In the genomic region with DNA sequence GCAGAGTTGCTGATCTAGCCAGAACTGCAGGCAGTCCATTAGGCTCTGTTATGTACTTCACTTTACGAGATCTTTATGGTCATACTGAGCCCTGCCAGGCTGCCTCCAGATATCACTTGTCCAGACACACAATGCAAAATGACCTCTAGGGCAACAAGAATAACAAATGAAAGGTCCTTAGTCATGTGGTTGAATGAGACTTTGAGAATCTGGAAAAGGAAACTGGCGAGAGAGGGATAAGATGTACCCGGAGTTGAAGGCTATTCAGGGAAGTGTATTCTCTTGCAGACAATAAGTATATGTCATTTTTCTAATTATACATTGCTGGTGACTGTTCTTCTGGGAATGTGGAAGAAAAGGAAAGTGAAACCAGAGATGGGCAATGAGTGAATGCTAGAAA, we compare ENCODE assay signal across 18 mouse cellular contexts.
A peak's percentile ranks its signal among the peaks of the same experiment; 100 is the strongest.
DNase-seq lines count a peak whose midpoint lies in the region; ATAC-seq and TF ChIP-seq lines count a peak whose summit lies in the region.
"Had no signal": no experiment of that assay in that cellular context is flagged by ENCODE, and none has a peak within 500 bp of the region (broad histone marks: within the 10 kb centered on the region; RNA-seq: fewer than 3 reads in every experiment).

No protein-coding gene starts in this region.

- no peak overlapping the region for H3K9ac ChIP-seq in kidney, embryonic 16.5 days (replicated peaks; ENCODE audit: low read length)
- H3K9ac ChIP-seq in midbrain, embryonic 14.5 days (replicated peaks; ENCODE audit: low read length): no peak overlapping the region
- H3K9ac ChIP-seq: embryonic facial prominence, embryonic 12.5 days; stomach, embryonic 15.5 days had no signal

- no peak overlapping the region for H3K4me3 ChIP-seq in heart, embryonic 10.5 days
- H3K4me3 ChIP-seq in kidney, embryonic 16.5 days (ENCODE audit: low read length): no peak overlapping the region
- no peak overlapping the region for H3K4me3 ChIP-seq in midbrain, embryonic 10.5 days
- no peak overlapping the region for H3K4me3 ChIP-seq in midbrain, embryonic 14.5 days (replicated peaks; ENCODE audit: low read depth, low read length)
- no peak overlapping the region for H3K4me3 ChIP-seq in left cerebral cortex, adult 2 months
- H3K4me3 ChIP-seq: embryonic facial prominence, embryonic 12.5 days; limb, embryonic 10.5 days; stomach, embryonic 15.5 days had no signal

- no peaks in the 10 kb centered on the region for H3K27me3 ChIP-seq in heart, embryonic 10.5 days (ENCODE audit: insufficient read depth, poor library complexity, severe bottlenecking)
- H3K27me3 ChIP-seq in kidney, embryonic 16.5 days (ENCODE audit: insufficient read depth, low read length): no peaks in the 10 kb centered on the region
- H3K27me3 ChIP-seq in midbrain, embryonic 10.5 days (ENCODE audit: low read depth, poor library complexity, severe bottlenecking): no peaks in the 10 kb centered on the region
- H3K27me3 ChIP-seq in midbrain, embryonic 14.5 days (ENCODE audit: control insufficient read depth, insufficient read depth, low read length): no peaks in the 10 kb centered on the region
- H3K27me3 ChIP-seq: embryonic facial prominence, embryonic 12.5 days; stomach, embryonic 15.5 days had no signal

- no peak for DNase-seq in heart, embryonic 10.5 days (ENCODE audit: low spot score)
- DNase-seq in heart, adult 11 months: no peak
- DNase-seq in kidney, postnatal 14 days: no peak
- no peak for DNase-seq in midbrain, embryonic 10.5 days (ENCODE audit: low spot score)
- DNase-seq in midbrain, embryonic 14.5 days: no peak
- DNase-seq in left cerebral cortex, adult 2 months (ENCODE audit: extremely low spot score in 1 of 2, low spot score in 2 of 2): no peak
- DNase-seq: adrenal gland, postnatal 10 days; B cell, adult 2 months; cerebellum, postnatal 10 days; layer of hippocampus, postnatal 36 days; thymus, postnatal 14 days had no signal

- H3K27ac ChIP-seq in heart, embryonic 10.5 days: peak overlapping the region; percentile 53; the same call in 1 of the 2 replicates
- H3K27ac ChIP-seq in kidney, embryonic 16.5 days (ENCODE audit: low read length): peak overlapping the region; percentile 26; the same call in 1 of the 2 replicates
- 0 out of 2 replicates have a peak overlapping the region, but pooled peaks have one; percentile 43 for H3K27ac ChIP-seq in midbrain, embryonic 10.5 days (replicated peaks)
- H3K27ac ChIP-seq in midbrain, embryonic 14.5 days (replicated peaks; ENCODE audit: low read depth, low read length): no peak overlapping the region
- H3K27ac ChIP-seq in left cerebral cortex, adult 2 months: no peak overlapping the region
- H3K27ac ChIP-seq: embryonic facial prominence, embryonic 12.5 days; hindbrain, postnatal 0 days; limb, embryonic 10.5 days; macrophage; stomach, embryonic 15.5 days had no signal

- no peaks in the 10 kb centered on the region for H3K36me3 ChIP-seq in heart, embryonic 10.5 days
- no peaks in the 10 kb centered on the region for H3K36me3 ChIP-seq in kidney, embryonic 16.5 days (ENCODE audit: insufficient read depth, low read length)
- H3K36me3 ChIP-seq in midbrain, embryonic 10.5 days: no peaks in the 10 kb centered on the region
- no peaks in the 10 kb centered on the region for H3K36me3 ChIP-seq in midbrain, embryonic 14.5 days (ENCODE audit: control insufficient read depth, insufficient read depth, low read length)
- H3K36me3 ChIP-seq: embryonic facial prominence, embryonic 12.5 days; limb, embryonic 10.5 days; stomach, embryonic 15.5 days had no signal

- ATAC-seq in kidney, embryonic 16.5 days (ENCODE audit: low FRiP score, low TSS enrichment): no peak
- no peak for ATAC-seq in midbrain, embryonic 14.5 days (ENCODE audit: low FRiP score, low TSS enrichment)
- no peak for ATAC-seq in frontal cortex, adult (ENCODE audit: low TSS enrichment)
- ATAC-seq: hindbrain, postnatal 0 days had no signal

- no peaks in the 10 kb centered on the region for H3K9me3 ChIP-seq in heart, embryonic 10.5 days
- H3K9me3 ChIP-seq in kidney, embryonic 16.5 days (ENCODE audit: low read length): no peaks in the 10 kb centered on the region
- H3K9me3 ChIP-seq in midbrain, embryonic 10.5 days (replicated peaks): no peaks in the 10 kb centered on the region
- no peaks in the 10 kb centered on the region for H3K9me3 ChIP-seq in midbrain, embryonic 14.5 days (ENCODE audit: control insufficient read depth, low read length)
- H3K9me3 ChIP-seq: embryonic facial prominence, embryonic 12.5 days; limb, embryonic 10.5 days; stomach, embryonic 15.5 days had no signal

- H3K4me1 ChIP-seq in heart, embryonic 10.5 days: peaks cover 37% of the 10 kb centered on the region
- peaks cover 18% of the 10 kb centered on the region for H3K4me1 ChIP-seq in kidney, embryonic 16.5 days (ENCODE audit: insufficient read depth, low read length)
- H3K4me1 ChIP-seq in midbrain, embryonic 10.5 days: peaks cover 47% of the 10 kb centered on the region
- H3K4me1 ChIP-seq in midbrain, embryonic 14.5 days (ENCODE audit: control insufficient read depth, insufficient read depth, low read length): no peaks in the 10 kb centered on the region

- no peak overlapping the region for H3K4me2 ChIP-seq in kidney, embryonic 16.5 days (replicated peaks; ENCODE audit: low read depth, low read length)
- no peak overlapping the region for H3K4me2 ChIP-seq in midbrain, embryonic 14.5 days (ENCODE audit: low read length)
- H3K4me2 ChIP-seq: embryonic facial prominence, embryonic 12.5 days; stomach, embryonic 15.5 days had no signal

- TF ChIP-seq CTCF in left cerebral cortex, adult 2 months (IDR thresholded peaks at IDR 0.05): no peak

- WGBS in heart, embryonic 10.5 days: 51% methylated on average over 3 of the region's 3 CpGs
- 58% methylated on average over 3 of the region's 3 CpGs for WGBS in kidney, embryonic 16.5 days
- 45% methylated on average over 3 of the region's 3 CpGs for WGBS in midbrain, embryonic 10.5 days
- WGBS in midbrain, embryonic 14.5 days: 39% methylated on average over 3 of the region's 3 CpGs

- intact Hi-C loops in left cerebral cortex, adult 2 months (cut with DNase I): no loop called here

Comparison
In these comparisons a context has a peak if more than half of its experiments do, and no peak if none do; other contexts are left out.
1. H3K27ac ChIP-seq: peak in heart, embryonic 10.5 days (single experiment), kidney, embryonic 16.5 days (single experiment) and midbrain, embryonic 10.5 days (single experiment); none in midbrain, embryonic 14.5 days (single experiment) and left cerebral cortex, adult 2 months (single experiment).